Mouse (Mus musculus) stomach, embryonic 15.5 days (tissue): ENCODE measurements around the gene Chac2. TPM values are rescaled to one million over a fixed set of nuclear protein-coding genes. Genes with fewer than 3 reads are reported as not detected.
A peak's percentile ranks its signal among the peaks of the same experiment; 100 is the strongest.
"Not testable (repeated sequence)": the region's sequence is repeated elsewhere in the genome, so short reads cannot be mapped to it uniquely, and the experiment has no call there.

Experiments
- ATAC-seq: fragments of 200-750 bp; cut with Nextera tagmentation; 2 replicates; pipeline ENCODE4 v1.8.0; 2017; ENCODE audit warnings: low read depth, moderate number of reproducible peaks, moderate TSS enrichment; ENCODE audit not compliant: insufficient read depth, low FRiP score
- H3K27ac ChIP-seq: fragments of 300-500 bp; sonication (generic); 2 replicates; pipeline ENCODE4 v1.5.1; 2015; ENCODE audit warnings: mild to moderate bottlenecking, inconsistent platforms
- H3K27me3 ChIP-seq: fragments of 300-500 bp; sonication (generic); replicated peaks from 2 replicates; pipeline ENCODE4 v1.6.1; 2015; ENCODE audit warnings: inconsistent platforms
- H3K36me3 ChIP-seq: fragments of 300-500 bp; sonication (generic); 2 replicates; pipeline ENCODE4 v1.6.1; 2015; ENCODE audit warnings: inconsistent platforms
- H3K4me1 ChIP-seq: fragments of 300-500 bp; sonication (generic); 2 replicates; pipeline ENCODE4 v1.6.1; 2015; ENCODE audit warnings: inconsistent platforms
- H3K4me2 ChIP-seq: fragments of 300-500 bp; sonication (generic); 2 replicates; pipeline ENCODE4 v1.6.1; 2015; ENCODE audit warnings: mild to moderate bottlenecking, inconsistent platforms
- H3K4me3 ChIP-seq: fragments of 300-500 bp; sonication (generic); replicated peaks from 2 replicates; pipeline ENCODE4 v1.5.1; 2015; ENCODE audit warnings: inconsistent platforms
- H3K9ac ChIP-seq: fragments of 300-500 bp; sonication (generic); 2 replicates; pipeline ENCODE4 v1.6.1; 2015; ENCODE audit warnings: inconsistent platforms
- H3K9me3 ChIP-seq: fragments of 300-500 bp; sonication (generic); 2 replicates; pipeline ENCODE4 v1.6.1; 2016; ENCODE audit warnings: inconsistent platforms
- WGBS: fragments of 180-500 bp; shearing (Covaris S2); methylation state at CpG from one replicate; pipeline ENCODE4 v1.1.7; 2015; 5-methylcytosine and 5-hydroxymethylcytosine counted together
- polyA plus RNA-seq: library from polyadenylated mRNA; unstranded; fragments of >200 nt; fragmentation: Nextera tagmentation; extraction: Ambion mirVana; gene quantifications from 2 replicates; pipeline ENCODE4 v1.2.1, GENCODE M21; 2015

Gene Chac2
- polyA plus RNA-seq, result 31.0 and 36.7 TPM in 2 replicates

DNA sequence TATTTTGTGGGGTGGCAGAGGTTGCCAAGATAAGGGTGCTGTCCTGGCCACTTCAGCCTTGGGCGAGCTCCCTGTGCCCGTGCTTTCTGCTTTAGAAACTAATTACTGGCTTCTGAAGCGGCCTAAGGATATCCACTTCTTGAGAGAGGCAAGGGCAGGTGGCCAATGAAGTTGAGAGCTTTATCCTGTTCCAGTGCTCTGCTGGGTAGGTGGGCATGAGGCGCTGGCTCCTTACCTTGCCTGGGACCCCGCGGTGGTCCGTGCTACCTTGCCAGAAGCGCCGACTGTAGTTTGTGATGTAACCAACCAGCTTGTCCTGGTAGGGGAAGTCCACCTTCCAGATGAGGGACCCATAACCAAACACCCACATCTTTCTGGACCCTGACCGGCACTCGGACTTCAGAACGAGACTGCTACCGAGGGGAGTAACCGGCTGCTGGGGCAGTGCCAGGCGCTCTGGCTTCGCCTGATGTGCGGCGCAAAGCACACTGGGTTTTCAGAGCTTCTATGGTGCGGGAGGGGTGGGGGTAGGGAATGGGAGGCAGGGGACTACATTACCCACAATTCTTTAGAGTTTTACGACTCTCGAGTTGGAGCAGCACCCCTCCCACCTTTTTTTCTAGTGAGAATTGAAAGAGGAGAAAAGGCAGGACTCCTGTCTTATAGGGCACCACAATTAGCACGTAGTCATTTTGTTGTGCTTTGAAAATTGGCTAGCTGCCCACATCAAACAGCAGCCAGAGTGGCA is at the start of gene Chac2:
TSS of gene Chac2 (minus strand) at position 474 of the 748 bp plus-strand sequence.
- H3K36me3 ChIP-seq, result no peaks in the 10 kb centered on the region
- peak; percentile 98 for ATAC-seq
- 0 out of 2 replicates have a peak, but pooled peaks cover 4% of the 10 kb centered on the region for H3K4me1 ChIP-seq
- H3K4me2 ChIP-seq, result peak within 1 kb of the TSS; percentile 65
- peak within 1 kb of the TSS; percentile 57 for H3K9ac ChIP-seq
- H3K27ac ChIP-seq, result peak within 1 kb of the TSS; percentile 84
- H3K9me3 ChIP-seq, result no peaks in the 10 kb centered on the region
- no peaks in the 10 kb centered on the region for H3K27me3 ChIP-seq
- peak within 1 kb of the TSS; percentile 63 for H3K4me3 ChIP-seq
- WGBS, result under 1% methylated on average over 22 of the region's 22 CpGs

DNA sequence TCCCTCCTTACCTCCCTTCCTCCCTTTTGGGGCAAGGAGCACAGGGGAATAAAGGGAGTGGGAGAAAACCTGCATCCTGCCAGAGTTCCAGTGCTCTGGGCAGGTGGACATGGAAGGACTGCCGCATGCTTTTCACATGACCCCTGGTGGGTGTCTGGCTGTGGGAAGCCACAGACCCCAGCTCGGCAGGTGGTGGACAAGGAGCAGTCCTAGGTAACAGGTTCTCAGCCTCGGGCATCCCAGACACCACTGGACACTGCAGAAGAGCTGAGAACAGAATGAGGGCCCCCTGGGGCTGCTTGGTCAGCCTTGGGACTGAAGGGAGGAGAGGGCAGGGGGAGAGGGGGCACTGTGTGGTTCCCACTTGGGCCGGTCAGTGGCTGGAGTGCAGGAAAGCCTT is 48.8 kb upstream of the Chac2 start:
- Histone ChIP-seq H3K4me1 (no peaks in the 10 kb centered on the region), H3K9ac (no peak overlapping the region), H3K36me3 (peaks cover 10% of the 10 kb centered on the region; the same call in 1 of the 2 replicates), H3K27me3 (no peaks in the 10 kb centered on the region), H3K27ac (no peak overlapping the region), H3K9me3 (no peaks in the 10 kb centered on the region), H3K4me2 (no peak overlapping the region), H3K4me3 (no peak overlapping the region)
- WGBS, result 94% methylated on average over 4 of the region's 4 CpGs
- no peak for ATAC-seq

- H3K9me3 ChIP-seq, H3K4me2 ChIP-seq, H3K4me3 ChIP-seq, ATAC-seq, H3K36me3 ChIP-seq, H3K4me1 ChIP-seq, H3K27ac ChIP-seq, H3K27me3 ChIP-seq, H3K9ac ChIP-seq: not testable (repeated sequence)
- 75% methylated on average over 15 of the region's 15 CpGs for whole genome bisulfite sequencing
Measured at GRCm38 (mm10) chr11:31017466-31017865, 31.3 kb upstream of the Chac2 start.

DNA sequence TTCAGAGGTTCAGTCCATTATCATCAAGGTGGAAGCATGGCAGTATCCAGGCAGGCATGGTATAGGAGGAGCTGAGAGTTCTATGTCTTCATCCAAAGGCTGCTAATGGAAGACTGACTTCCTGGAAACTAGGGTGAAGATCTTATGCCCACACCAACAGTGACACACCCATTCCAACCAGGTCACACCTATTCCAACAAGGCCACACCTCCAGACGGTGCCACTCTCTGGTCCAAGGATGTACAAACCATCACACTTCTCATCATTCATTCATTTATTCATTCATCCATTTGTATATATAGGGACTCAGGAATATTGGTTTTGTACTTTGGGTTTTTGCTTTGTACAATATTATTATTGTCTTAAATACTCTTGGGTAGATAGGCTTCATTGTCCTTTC is 23.5 kb upstream of the Chac2 start:
- not testable (repeated sequence) for H3K4me2 ChIP-seq
- 88% methylated on average over 1 of the region's 1 CpGs for WGBS

DNA sequence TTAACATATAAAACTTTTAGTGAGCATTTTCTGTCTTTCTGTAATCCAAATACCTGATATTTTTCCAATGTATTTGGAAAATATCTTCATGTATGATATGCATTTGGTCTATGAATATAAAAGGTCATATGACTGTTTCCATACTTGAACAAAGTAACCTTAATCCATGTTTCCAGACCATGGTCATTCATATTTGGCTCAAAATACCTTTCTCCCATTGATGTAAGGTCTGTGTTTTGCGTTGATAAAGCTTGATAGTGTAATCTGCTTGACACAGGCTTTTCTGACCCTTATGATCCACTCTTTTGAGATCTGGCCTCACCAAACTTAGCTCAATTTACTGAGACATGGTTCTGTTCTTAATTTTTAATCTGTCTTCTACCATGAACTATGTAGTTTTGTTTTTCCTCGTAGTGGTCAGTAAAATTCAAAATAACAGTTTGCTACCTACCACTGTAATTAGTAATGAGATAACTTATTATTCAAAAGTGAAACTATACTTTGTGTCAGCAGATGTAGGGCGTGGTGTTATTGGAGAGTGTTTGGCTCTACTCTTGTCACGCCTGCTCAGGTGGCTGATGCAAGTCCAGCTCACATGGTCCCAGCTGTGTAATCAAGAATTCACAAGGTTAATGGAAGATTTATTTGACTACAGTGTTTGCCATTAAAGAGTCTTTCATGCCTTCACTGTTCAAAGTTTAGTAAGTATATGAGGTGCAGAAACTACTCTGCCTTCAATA is 15.2 kb upstream of the Chac2 start:
- no peak overlapping the region for H3K27ac ChIP-seq
- no peaks in the 10 kb centered on the region for H3K4me1 ChIP-seq
- no peak overlapping the region for H3K4me2 ChIP-seq
- 80% methylated on average over 4 of the region's 4 CpGs for WGBS
- H3K9me3 ChIP-seq, result no peaks in the 10 kb centered on the region
- peak; percentile 92 for ATAC-seq
- H3K4me3 ChIP-seq, result no peak overlapping the region
- no peaks in the 10 kb centered on the region for H3K36me3 ChIP-seq
- no peak overlapping the region for H3K9ac ChIP-seq
- H3K27me3 ChIP-seq, result no peaks in the 10 kb centered on the region

More for the DNA sequence above, 23.5 kb upstream of the Chac2 start:
- not testable (repeated sequence) for H3K9ac ChIP-seq, H3K4me1 ChIP-seq, H3K36me3 ChIP-seq, ATAC-seq, H3K27ac ChIP-seq, H3K27me3 ChIP-seq, H3K4me3 ChIP-seq, H3K9me3 ChIP-seq

DNA sequence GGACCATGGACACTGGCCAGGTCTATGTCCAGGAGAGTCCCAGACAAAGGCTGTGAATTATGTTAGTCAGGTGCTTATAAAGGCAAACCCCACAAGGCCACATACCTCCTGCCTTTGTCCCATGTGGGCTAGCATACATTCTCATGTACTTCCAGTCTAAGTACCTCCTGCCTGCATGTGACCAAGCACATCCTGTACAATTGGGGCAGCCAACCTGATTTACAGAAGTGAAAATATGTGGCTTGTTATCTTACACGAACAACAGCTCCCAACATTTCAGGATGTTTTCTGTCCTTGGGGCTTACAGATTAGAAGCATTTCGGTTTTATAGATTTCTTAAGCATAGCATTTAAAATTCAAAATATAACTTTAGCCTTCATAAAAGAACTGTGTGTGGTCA is 13.9 kb upstream of the Chac2 start:
- Histone ChIP-seq H3K4me3 (no peak overlapping the region), H3K9me3 (no peaks in the 10 kb centered on the region), H3K9ac (no peak overlapping the region), H3K4me1 (no peaks in the 10 kb centered on the region), H3K36me3 (no peaks in the 10 kb centered on the region), H3K27me3 (no peaks in the 10 kb centered on the region), H3K4me2 (no peak overlapping the region), H3K27ac (no peak overlapping the region)
- ATAC-seq, result no peak
- WGBS, result 77% methylated on average over 2 of the region's 2 CpGs

- peak; percentile 60; the same call in 1 of the 2 replicates for ATAC-seq
- H3K4me2 ChIP-seq, result no peak overlapping the region
- H3K9me3 ChIP-seq, result no peaks in the 10 kb centered on the region
- 71% methylated on average over 2 of the region's 2 CpGs for WGBS
- no peak overlapping the region for H3K9ac ChIP-seq
- no peaks in the 10 kb centered on the region for H3K27me3 ChIP-seq
- no peaks in the 10 kb centered on the region for H3K4me1 ChIP-seq
- no peak overlapping the region for H3K4me3 ChIP-seq
- no peak overlapping the region for H3K27ac ChIP-seq
- H3K36me3 ChIP-seq, result no peaks in the 10 kb centered on the region
Measured at GRCm38 (mm10) chr11:30998704-30999103, 12.6 kb upstream of the Chac2 start.

DNA sequence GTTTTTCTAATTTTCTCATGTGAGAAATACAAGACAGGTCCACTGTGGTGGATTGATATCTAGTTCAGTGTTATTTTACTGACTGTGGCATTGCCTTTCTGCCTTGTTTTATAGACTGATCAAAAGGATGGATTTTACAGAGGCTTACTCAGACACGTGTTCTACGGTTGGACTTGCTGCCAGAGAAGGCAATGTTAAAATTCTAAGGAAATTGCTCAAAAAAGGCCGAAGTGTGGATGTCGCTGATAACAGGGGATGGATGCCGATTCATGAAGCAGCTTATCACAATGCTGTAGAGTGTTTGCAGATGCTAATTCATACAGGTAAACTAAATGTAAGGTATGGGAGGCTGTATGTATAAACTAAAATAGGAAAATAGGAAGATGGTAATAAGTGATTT is 12.0 kb upstream of the Chac2 start:
- 89% methylated on average over 5 of the region's 5 CpGs for WGBS
- peak; percentile 65; the same call in 1 of the 2 replicates for ATAC-seq
- Histone ChIP-seq H3K27me3 (no peaks in the 10 kb centered on the region), H3K4me3 (no peak overlapping the region), H3K9me3 (no peaks in the 10 kb centered on the region), H3K4me2 (no peak overlapping the region), H3K27ac (no peak overlapping the region), H3K4me1 (no peaks in the 10 kb centered on the region), H3K36me3 (no peaks in the 10 kb centered on the region), H3K9ac (no peak overlapping the region)

- no peaks in the 10 kb centered on the region for H3K4me1 ChIP-seq
- no peak overlapping the region for H3K27ac ChIP-seq
- no peak overlapping the region for H3K4me2 ChIP-seq
- no peaks in the 10 kb centered on the region for H3K36me3 ChIP-seq
- no peak overlapping the region for H3K9ac ChIP-seq
- WGBS, result 79% methylated on average over 3 of the region's 3 CpGs
- H3K9me3 ChIP-seq, result no peaks in the 10 kb centered on the region
- no peak overlapping the region for H3K4me3 ChIP-seq
- no peak for ATAC-seq
- no peaks in the 10 kb centered on the region for H3K27me3 ChIP-seq
Measured at GRCm38 (mm10) chr11:30996670-30997069, 10.5 kb upstream of the Chac2 start.

DNA sequence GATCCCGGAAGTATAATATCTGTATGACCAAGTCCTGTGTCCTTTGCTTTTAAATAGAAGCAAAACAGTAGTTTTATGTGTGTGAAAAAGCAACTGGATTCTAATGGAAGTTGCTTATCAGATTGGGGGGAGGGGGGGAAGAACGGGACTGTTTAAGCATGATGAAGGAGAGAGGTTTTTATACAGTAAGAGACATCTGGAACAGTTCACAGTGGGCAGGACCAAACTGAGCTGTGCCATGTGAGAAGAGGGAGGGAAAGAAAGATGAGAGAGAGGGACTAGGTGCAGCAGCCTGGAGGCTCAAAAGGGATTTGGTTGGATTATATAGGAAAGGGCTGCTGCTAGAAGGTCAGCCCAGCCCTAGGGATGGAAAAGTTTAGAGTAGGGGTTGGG is 471 bp upstream of the Chac2 start:
- H3K27ac ChIP-seq, result peak overlapping the region; percentile 84
- H3K36me3 ChIP-seq, result no peaks in the 10 kb centered on the region
- peak; percentile 77 for ATAC-seq
- under 1% methylated on average over 2 of the region's 2 CpGs for WGBS
- no peaks in the 10 kb centered on the region for H3K27me3 ChIP-seq
- H3K4me2 ChIP-seq, result peak overlapping the region; percentile 65
- 0 out of 2 replicates have a peak, but pooled peaks cover 4% of the 10 kb centered on the region for H3K4me1 ChIP-seq
- H3K9me3 ChIP-seq, result no peaks in the 10 kb centered on the region
- peak overlapping the region; percentile 63 for H3K4me3 ChIP-seq
- peak overlapping the region; percentile 8; the same call in 1 of the 2 replicates for H3K9ac ChIP-seq

- no peak overlapping the region for H3K9ac ChIP-seq
- no peak overlapping the region for H3K4me3 ChIP-seq
- no peaks in the 10 kb centered on the region for H3K9me3 ChIP-seq
- no peak overlapping the region for H3K27ac ChIP-seq
- H3K36me3 ChIP-seq, result no peaks in the 10 kb centered on the region
- H3K27me3 ChIP-seq, result no peaks in the 10 kb centered on the region
- 0 out of 2 replicates have a peak, but pooled peaks cover 4% of the 10 kb centered on the region for H3K4me1 ChIP-seq
- no peak for ATAC-seq
- whole genome bisulfite sequencing, result 37% methylated on average over 2 of the region's 2 CpGs
- H3K4me2 ChIP-seq, result peak overlapping the region; percentile 65; the same call in 1 of the 2 replicates
Measured at GRCm38 (mm10) chr11:30985237-30985636, 913 bp downstream of the Chac2 start.

- Histone ChIP-seq H3K9ac (peak within 1 kb of the TSS; percentile 83), H3K9me3 (no peaks in the 10 kb centered on the region), H3K27me3 (no peaks in the 10 kb centered on the region), H3K36me3 (no peaks in the 10 kb centered on the region), H3K4me3 (peak within 1 kb of the TSS; percentile 85), H3K27ac (peak within 1 kb of the TSS; percentile 86), H3K4me1 (no peaks in the 10 kb centered on the region), H3K4me2 (peak within 1 kb of the TSS; percentile 61)
- peak; percentile 96 for ATAC-seq
- under 1% methylated on average over 40 of the region's 40 CpGs for WGBS
Measured at GRCm38 (mm10) chr11:30954279-30954725, 31.8 kb downstream of the Chac2 start, which contains the start of gene Erlec1. TSS of gene Erlec1 (minus strand) at chr11:30954335.
